Mouse (Mus musculus) cerebellum, adult 8-10 months (tissue): Measurements from ENCODE around the gene Ramp1.

ENCODE experiments used
- DNase-seq: peaks from one replicate; pipeline ENCODE4 v3.0.0; 2022

The Ramp1 gene

DNA sequence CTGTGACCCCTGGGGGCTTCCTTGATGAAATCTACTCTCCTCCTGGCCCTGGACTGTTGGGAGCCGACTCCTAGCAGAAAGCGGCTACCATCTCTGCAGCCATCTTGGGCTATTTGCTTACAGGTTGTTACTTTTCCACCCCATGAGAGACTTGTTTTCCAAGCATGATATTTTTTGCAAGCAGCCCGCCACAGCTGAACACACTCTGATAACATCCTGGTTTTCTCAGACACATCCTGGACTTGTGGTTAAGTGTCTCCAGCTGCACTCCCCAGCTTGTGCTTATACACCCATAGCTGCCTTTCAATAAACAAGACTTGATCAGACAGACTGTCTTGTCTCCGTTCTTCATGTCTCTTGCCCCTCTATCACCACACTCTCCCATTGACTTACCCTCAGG lies 61.6 kb downstream of the Ramp1 start:
- no peak for DNase-seq

DNA sequence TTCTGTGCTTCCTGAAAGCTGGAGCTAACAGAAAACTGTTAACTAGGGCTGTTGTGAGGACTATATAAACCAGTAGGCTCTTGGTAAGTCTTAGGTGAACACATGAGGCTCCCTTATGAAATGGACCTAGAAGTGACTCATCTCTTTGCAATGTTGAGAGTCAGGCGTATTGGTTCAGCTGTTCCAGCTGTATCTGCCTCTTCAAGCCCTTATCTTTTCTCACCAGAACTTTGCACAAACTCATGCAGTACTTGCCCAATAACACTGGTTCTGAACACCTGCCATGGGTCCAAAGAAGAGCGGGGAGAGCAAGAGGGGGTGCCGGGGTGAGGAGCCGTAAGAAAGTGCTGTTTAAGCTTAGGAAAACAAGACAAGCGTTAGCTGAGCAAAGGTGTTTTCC lies 68.6 kb downstream of the Ramp1 start:
- no peak for DNase-seq

DNA sequence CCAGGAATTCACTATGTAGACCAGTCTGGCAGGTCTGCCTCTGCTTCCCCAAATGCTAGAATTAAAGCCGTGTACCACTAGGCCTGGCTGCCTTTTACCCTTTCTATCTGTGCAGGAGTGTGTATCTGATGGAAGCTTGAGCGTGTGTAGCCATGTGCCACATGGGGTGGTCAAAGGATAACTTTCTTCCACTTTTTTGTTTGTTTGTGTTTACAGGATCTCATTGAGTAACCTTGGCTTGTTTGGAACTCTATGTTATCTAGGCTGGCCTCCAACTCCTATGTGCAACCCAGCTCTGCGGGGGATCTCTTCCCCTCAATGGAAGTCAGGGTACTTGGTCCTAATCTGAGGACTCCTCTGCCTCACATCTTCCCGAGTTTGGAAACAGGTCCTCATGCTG lies 69.3 kb downstream of the Ramp1 start:
- peak; percentile 8 for DNase-seq

GRCm38 (mm10) chr1:91249564-91250414 lies 70.2 kb downstream of the Ramp1 start, which contains the start of gene Ube2f:
Gene Ube2f, plus strand, starts transcription at chr1:91250304.
- DNase-seq: peak; percentile 91

GRCm38 (mm10) chr1:91250415-91251147 lies 71.0 kb downstream of the Ramp1 start:
- peak; percentile 43 for DNase-seq

DNA sequence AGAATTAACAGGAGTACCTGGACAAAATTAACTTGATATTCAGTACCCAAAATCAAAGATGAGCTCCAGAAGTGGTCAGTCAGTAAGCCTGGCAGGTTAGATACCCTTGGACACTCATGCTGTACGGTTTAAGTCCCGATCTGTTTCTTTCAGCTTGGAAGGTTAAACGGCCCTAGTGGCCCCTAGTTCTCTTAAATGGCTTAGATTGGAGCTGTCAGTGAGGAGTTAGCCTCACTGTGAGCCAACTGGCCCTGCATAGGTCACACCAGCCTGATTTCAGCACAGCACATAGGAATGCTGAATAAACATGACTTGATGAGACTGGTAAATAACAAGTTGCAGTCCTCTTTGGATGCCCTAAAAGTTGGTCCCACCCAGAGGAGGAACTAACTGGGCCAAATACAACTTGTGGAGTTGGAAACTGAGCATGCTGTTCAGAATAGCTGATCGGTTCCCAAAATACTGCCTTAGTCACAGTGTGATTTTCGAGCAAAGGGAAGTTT lies 71.6 kb downstream of the Ramp1 start:
- no peak for DNase-seq

GRCm38 (mm10) chr1:91251927-91252326 lies 72.3 kb downstream of the Ramp1 start:
- DNase-seq: no peak

DNA sequence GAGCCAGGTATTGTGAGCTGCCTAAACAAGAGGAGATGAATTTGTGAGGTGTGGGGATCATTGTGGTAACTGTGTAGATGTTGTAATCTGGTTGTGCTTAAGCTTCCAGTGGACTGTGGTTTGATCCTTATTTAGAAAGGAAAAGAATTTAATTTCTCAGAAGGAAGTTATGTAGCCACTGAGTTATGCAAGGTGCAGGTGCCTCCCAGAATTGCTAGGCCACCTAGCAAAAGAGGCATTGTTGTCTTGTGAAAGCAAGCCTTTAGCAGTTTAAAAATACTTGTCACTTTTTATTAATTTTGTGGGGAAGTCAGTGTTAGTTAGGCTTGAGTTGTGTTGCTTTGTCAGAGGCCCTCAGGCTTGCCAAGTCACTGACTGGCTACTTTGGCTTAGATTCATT lies 78.3 kb downstream of the Ramp1 start:
- no peak for DNase-seq

DNA sequence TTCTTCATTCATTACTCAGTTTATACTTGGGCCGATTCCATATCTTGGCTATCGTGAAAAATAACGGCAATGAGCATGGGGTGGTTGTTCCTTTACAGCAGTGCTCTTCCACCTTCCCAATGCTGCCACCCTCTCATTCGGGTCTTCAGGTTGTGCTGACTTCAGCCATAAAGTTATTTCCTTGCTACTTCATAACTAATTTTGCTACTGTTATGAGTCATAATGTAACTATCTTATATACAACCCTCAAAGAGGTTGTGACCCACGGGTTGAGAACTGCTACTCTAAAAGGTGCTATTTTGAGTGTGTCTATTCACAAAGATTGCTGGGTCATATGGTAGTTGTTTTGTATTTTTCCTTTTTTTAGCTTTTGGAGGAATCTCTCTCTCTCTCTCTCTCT lies 80.2 kb downstream of the Ramp1 start:
- DNase-seq: no peak

DNA sequence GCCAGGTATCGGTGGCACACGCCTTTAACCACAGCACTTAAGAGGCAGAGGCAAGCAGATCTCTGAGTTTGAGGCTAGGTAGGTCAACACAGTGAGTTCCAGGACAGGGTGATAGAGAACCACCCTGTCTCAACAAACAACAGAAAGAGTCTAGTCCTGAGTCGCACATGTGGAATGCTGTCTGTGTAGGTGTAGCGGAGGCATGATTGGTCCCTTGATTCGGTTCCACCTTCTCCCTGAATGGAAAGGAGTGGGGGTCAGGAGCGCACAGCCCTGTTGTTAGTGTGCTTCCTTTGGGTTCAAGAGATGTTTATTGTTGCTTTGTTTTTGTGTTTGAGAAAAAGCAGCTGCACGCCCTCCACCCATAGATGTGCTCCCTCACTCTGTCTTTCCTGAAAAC lies 82.9 kb downstream of the Ramp1 start:
- DNase-seq: no peak

- no peak for DNase-seq
These were observed 92.6 kb downstream of the Ramp1 start for GRCm38 (mm10) chr1:91272260-91272659.
